Mouse (Mus musculus) heart, adult 2 months (tissue): ENCODE results near the gene Arhgap25.

Experiments used
- CTCF ChIP-seq: fragments of 200-600 bp; IDR thresholded peaks from 2 replicates; pipeline ENCODE4 v1.8.1; 2022; ENCODE audit warnings: antibody characterized with exemption, mild to moderate bottlenecking, moderate library complexity
- POLR2A ChIP-seq: fragments of 200-500 bp; IDR thresholded peaks from 2 replicates; pipeline ENCODE4 v1.6.1; 2011; ENCODE audit warnings: mild to moderate bottlenecking, low read depth, low read length, control low read depth; ENCODE audit not compliant: insufficient read depth

GRCm38 (mm10) chr6:87530386-87530785, 2.7 kb downstream of the Arhgap25 start:
- TF ChIP-seq CTCF (no peak), POLR2A (no peak)
